Mouse (Mus musculus): ENCODE data around the gene Nsl1. TPM values are rescaled to one million over a fixed set of nuclear protein-coding genes. Genes with fewer than 3 reads are reported as not detected.

Nsl1 gene
- total and polyA plus RNA-seq, 3 experiments = 0.16 to 0.20 (median 0.18) TPM

DNA sequence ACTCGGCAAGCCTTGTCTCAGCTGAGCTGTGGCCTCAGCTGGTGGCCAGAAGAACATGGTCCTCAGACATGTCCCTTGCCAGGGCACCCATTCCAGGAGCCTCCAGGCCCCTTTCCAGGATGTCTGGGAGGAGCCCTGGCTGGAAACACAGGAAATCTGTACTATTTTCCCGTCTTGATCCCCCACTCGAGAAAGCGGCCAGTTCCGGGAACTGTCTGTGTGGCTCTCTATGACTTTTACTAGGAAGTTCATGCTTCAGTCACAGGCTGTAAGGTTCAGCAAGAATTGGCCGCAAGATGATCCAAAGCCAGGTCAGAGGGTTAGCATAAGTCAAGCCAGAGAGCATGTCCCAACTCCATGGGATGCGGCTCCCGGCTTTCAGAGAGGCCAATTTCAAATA is 29.2 kb downstream of the Nsl1 start:
- Histone ChIP-seq H3K4me3 (no peak overlapping the region), H3K9ac (ENCODE audit: low read depth, low read length) (no peak overlapping the region), H3K36me3 (ENCODE audit: control insufficient read depth, insufficient read depth, low read length) (no peaks in the 10 kb centered on the region), H3K4me1 (ENCODE audit: control insufficient read depth, insufficient read depth, low read length) (peaks cover 8% of the 10 kb centered on the region), H3K27ac (no peak overlapping the region), H3K79me2 (replicated peaks; ENCODE audit: control insufficient read depth, insufficient read depth, low read length) (no peaks in the 10 kb centered on the region), H3K27me3 (ENCODE audit: control insufficient read depth, insufficient read depth, low read length) (no peaks in the 10 kb centered on the region)
- intact Hi-C loops (cut with DNase I) = no loop called here
- TF ChIP-seq CTCF (IDR thresholded peaks at IDR 0.05) (no peak), EP300 (IDR thresholded peaks at IDR 0.05; ENCODE audit: insufficient read depth, low read depth, low read length) (no peak), POLR2A (IDR thresholded peaks at IDR 0.05; ENCODE audit: insufficient read depth, low read depth, low read length) (no peak)
- no peak for DNase-seq
- 36% methylated on average over 8 of the region's 8 CpGs for WGBS

- peaks cover 8% of the 10 kb centered on the region for H3K4me1 ChIP-seq (ENCODE audit: control insufficient read depth, insufficient read depth, low read length)
- H3K36me3 ChIP-seq (ENCODE audit: control insufficient read depth, insufficient read depth, low read length) = no peaks in the 10 kb centered on the region
- H3K27ac ChIP-seq = no peak overlapping the region
- intact Hi-C loops (cut with DNase I) = no loop called here
- H3K79me2 ChIP-seq (replicated peaks; ENCODE audit: control insufficient read depth, insufficient read depth, low read length) = no peaks in the 10 kb centered on the region
- no peak for DNase-seq
- TF ChIP-seq EP300 (IDR thresholded peaks at IDR 0.05; ENCODE audit: insufficient read depth, low read depth, low read length) = no peak
- no peak for TF ChIP-seq POLR2A (IDR thresholded peaks at IDR 0.05; ENCODE audit: insufficient read depth, low read depth, low read length)
- TF ChIP-seq CTCF (IDR thresholded peaks at IDR 0.05) = no peak
- H3K4me3 ChIP-seq = no peak overlapping the region
- WGBS = 69% methylated on average over 5 of the region's 5 CpGs
- H3K9ac ChIP-seq (ENCODE audit: low read depth, low read length) = no peak overlapping the region
- H3K27me3 ChIP-seq (ENCODE audit: control insufficient read depth, insufficient read depth, low read length) = no peaks in the 10 kb centered on the region
These were observed 30.8 kb downstream of the Nsl1 start for GRCm38 (mm10) chr1:191093578-191093977.

DNA sequence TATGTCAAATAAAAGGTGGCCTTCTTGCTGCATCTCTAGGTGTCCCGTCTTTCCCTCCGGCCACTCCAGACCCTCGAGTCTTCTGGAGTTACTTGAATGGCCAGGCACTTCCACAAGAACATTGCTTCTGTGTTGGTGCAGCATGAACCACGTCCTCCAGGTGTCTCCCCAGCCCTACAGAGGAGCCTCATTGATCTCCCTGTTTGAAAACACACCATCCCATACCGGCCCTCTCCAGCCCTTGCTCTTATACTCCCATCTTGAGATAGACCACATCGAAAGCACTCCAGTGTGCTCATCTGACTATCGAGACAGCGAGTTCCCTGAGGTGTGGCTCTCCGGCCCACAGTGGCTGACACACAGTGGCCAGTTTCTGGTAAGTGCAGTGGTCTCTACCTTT is 32.2 kb downstream of the Nsl1 start:
- TF ChIP-seq POLR2A (IDR thresholded peaks at IDR 0.05; ENCODE audit: insufficient read depth, low read depth, low read length) = no peak
- peak; percentile 38 for TF ChIP-seq CTCF (IDR thresholded peaks at IDR 0.05)
- TF ChIP-seq EP300 (IDR thresholded peaks at IDR 0.05; ENCODE audit: insufficient read depth, low read depth, low read length) = no peak
- H3K79me2 ChIP-seq (replicated peaks; ENCODE audit: control insufficient read depth, insufficient read depth, low read length) = no peaks in the 10 kb centered on the region
- no peaks in the 10 kb centered on the region for H3K27me3 ChIP-seq (ENCODE audit: control insufficient read depth, insufficient read depth, low read length)
- intact Hi-C loops (cut with DNase I) = no loop called here
- no peak overlapping the region for H3K9ac ChIP-seq (ENCODE audit: low read depth, low read length)
- no peak for DNase-seq
- 74% methylated on average over 9 of the region's 9 CpGs for WGBS
- H3K27ac ChIP-seq = no peak overlapping the region
- peaks cover 8% of the 10 kb centered on the region for H3K4me1 ChIP-seq (ENCODE audit: control insufficient read depth, insufficient read depth, low read length)
- H3K36me3 ChIP-seq (ENCODE audit: control insufficient read depth, insufficient read depth, low read length) = no peaks in the 10 kb centered on the region
- H3K4me3 ChIP-seq = no peak overlapping the region

- WGBS = 64% methylated on average over 14 of the region's 14 CpGs
- Histone ChIP-seq H3K79me2 (replicated peaks; ENCODE audit: control insufficient read depth, insufficient read depth, low read length) (no peaks in the 10 kb centered on the region), H3K36me3 (ENCODE audit: control insufficient read depth, insufficient read depth, low read length) (no peaks in the 10 kb centered on the region), H3K27me3 (ENCODE audit: control insufficient read depth, insufficient read depth, low read length) (no peaks in the 10 kb centered on the region), H3K4me1 (ENCODE audit: control insufficient read depth, insufficient read depth, low read length) (peaks cover 6% of the 10 kb centered on the region), H3K4me3 (no peak overlapping the region), H3K27ac (no peak overlapping the region), H3K9ac (ENCODE audit: low read depth, low read length) (no peak overlapping the region)
- no peak for TF ChIP-seq CTCF (IDR thresholded peaks at IDR 0.05)
- no peak for TF ChIP-seq EP300 (IDR thresholded peaks at IDR 0.05; ENCODE audit: insufficient read depth, low read depth, low read length)
- TF ChIP-seq POLR2A (IDR thresholded peaks at IDR 0.05; ENCODE audit: insufficient read depth, low read depth, low read length) = no peak
- DNase-seq = no peak
- intact Hi-C loops (cut with DNase I) = no loop called here
These were observed 34.3 kb downstream of the Nsl1 start for GRCm38 (mm10) chr1:191096871-191097681.

DNA sequence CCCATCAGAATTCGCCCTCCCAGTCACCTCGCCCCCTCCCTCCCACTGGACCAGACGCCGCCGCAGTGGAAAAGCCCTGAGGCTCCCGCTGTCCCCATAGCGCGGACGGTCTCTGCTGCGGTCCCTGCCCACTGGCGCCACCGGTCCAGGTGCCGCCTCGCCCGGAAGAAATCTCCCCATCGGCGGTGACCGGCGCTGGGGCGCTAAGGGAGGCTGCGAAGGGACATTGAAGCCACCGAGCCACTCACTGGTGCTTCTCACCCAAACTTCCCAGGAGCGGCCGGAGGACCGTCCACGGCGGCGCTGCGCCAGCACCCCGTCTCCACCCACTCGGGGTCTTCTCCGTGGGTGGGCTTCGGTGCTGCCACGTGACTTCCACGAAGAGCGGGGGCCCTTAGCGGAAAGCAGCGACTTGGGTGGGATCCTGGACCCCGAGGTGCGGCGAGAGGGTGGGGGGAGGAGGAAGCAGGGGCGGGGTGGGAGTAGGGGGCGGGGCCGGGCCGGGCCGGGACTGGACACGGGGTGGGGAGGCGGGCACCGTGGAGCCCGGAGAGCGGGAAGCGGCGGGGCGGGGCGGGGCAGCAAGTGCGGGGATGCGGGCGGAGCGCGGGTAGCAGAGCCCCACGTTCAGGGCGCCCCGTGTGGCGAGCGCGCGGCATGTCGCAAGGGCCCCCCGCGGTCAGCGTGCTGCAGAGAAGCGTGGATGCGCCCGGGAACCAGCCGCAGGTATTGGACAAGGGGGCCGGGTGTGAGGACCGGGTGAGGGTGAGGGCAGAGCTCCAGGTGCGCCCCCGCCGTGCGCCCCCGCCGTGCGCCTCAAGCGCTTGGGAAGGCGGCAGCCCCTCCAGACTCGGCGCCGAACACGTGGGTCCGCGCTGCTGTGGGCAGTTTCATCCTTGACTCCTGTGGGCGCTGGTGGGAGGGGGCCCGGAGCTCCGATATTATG is 35.3 kb downstream of the Nsl1 start, which contains the start of gene Batf3:
Batf3 (plus strand) TSS at position 46 of the 946 bp plus-strand sequence.
- TF ChIP-seq POLR2A (IDR thresholded peaks at IDR 0.05; ENCODE audit: insufficient read depth, low read depth, low read length) (no peak), CTCF (IDR thresholded peaks at IDR 0.05) (peak; percentile 65)
- intact Hi-C loops (cut with DNase I) = no loop called here
- DNase-seq = peak; percentile 64

More for the DNA sequence above, 35.3 kb downstream of the Nsl1 start, which contains the start of gene Batf3:
- Histone ChIP-seq H3K4me1 (ENCODE audit: control insufficient read depth, insufficient read depth, low read length) (no peaks in the 10 kb centered on the region; the same call in 1 of the 2 replicates), H3K4me3 (peak within 1 kb of the TSS; percentile 56), H3K9ac (ENCODE audit: low read depth, low read length) (peak within 1 kb of the TSS; percentile 38), H3K27ac (no peak within 1 kb of the TSS), H3K36me3 (ENCODE audit: control insufficient read depth, insufficient read depth, low read length) (no peaks in the 10 kb centered on the region), H3K27me3 (ENCODE audit: control insufficient read depth, insufficient read depth, low read length) (no peaks in the 10 kb centered on the region), H3K79me2 (replicated peaks; ENCODE audit: control insufficient read depth, insufficient read depth, low read length) (no peaks in the 10 kb centered on the region)
- whole genome bisulfite sequencing = 2% methylated on average over 79 of the region's 95 CpGs

All from heart, adult 2 months (tissue).